In genomic region chr11:3427697-3428230, GRCm38 (mm10) we compare ENCODE assay signal across 12 mouse cellular contexts.
"Had no signal": no experiment of that assay in that cellular context is flagged by ENCODE, and none has a peak within 500 bp of the region (broad histone marks: within the 10 kb centered on the region; RNA-seq: fewer than 3 reads in every experiment).

No protein-coding gene starts in this region.

- H3K4me3 ChIP-seq: limb, embryonic 12.5 days; midbrain, embryonic 13.5 days had no signal

- DNase-seq: layer of hippocampus, adult 9-11 months; liver; lung, adult 18-20 months; right cerebral cortex, adult 18-20 months; right cerebral cortex, postnatal 4 days; spleen, adult 18-20 months; thymus, adult 18-20 months; thymus, postnatal 14 days had no signal

- ATAC-seq: hindbrain, postnatal 0 days; midbrain, embryonic 13.5 days had no signal

- H3K9me3 ChIP-seq: midbrain, embryonic 13.5 days had no signal

- H3K27me3 ChIP-seq: limb, embryonic 12.5 days; midbrain, embryonic 13.5 days had no signal

- H3K9ac ChIP-seq: limb, embryonic 12.5 days; liver, embryonic 14.5 days; midbrain, embryonic 13.5 days had no signal

- H3K27ac ChIP-seq: hindbrain, postnatal 0 days; limb, embryonic 12.5 days; liver, embryonic 14.5 days; midbrain, embryonic 13.5 days had no signal

- H3K4me1 ChIP-seq: limb, embryonic 12.5 days; midbrain, embryonic 13.5 days had no signal

- H3K4me2 ChIP-seq: limb, embryonic 12.5 days; midbrain, embryonic 13.5 days had no signal
